Mouse (Mus musculus) intestine, postnatal 0 days (tissue): ENCODE data around the gene Kcnj10. TPM values are rescaled to one million over a fixed set of nuclear protein-coding genes. Genes with fewer than 3 reads are reported as not detected.
A peak's percentile ranks its signal among the peaks of the same experiment; 100 is the strongest.

ENCODE experiments used
- ATAC-seq: fragments of 200-750 bp; cut with Nextera tagmentation; 2 replicates; pipeline ENCODE4 v1.8.0; 2017; ENCODE audit warnings: mild to moderate bottlenecking, moderate TSS enrichment, moderate library complexity
- H3K27ac ChIP-seq: fragments of 300-500 bp; sonication (generic); 2 replicates; pipeline ENCODE4 v1.5.1; 2014; ENCODE audit warnings: mild to moderate bottlenecking, low read depth, low read length, moderate library complexity
- H3K27me3 ChIP-seq: fragments of 300-500 bp; sonication (generic); replicated peaks from 2 replicates; pipeline ENCODE4 v1.6.1; 2014; ENCODE audit warnings: low read length, mixed read lengths; ENCODE audit not compliant: control insufficient read depth, insufficient read depth
- H3K36me3 ChIP-seq: fragments of 300-500 bp; sonication (generic); 2 replicates; pipeline ENCODE4 v1.6.1; 2014; ENCODE audit warnings: mild to moderate bottlenecking, moderate library complexity; ENCODE audit not compliant: control insufficient read depth, insufficient read depth
- H3K4me1 ChIP-seq: fragments of 300-500 bp; sonication (generic); replicated peaks from 2 replicates; pipeline ENCODE4 v1.6.1; 2014; ENCODE audit warnings: antibody characterized with exemption, low read length, mixed read lengths; ENCODE audit not compliant: control insufficient read depth, insufficient read depth
- H3K4me2 ChIP-seq: fragments of 300-500 bp; sonication (generic); replicated peaks from 2 replicates; pipeline ENCODE4 v1.6.1; 2014; ENCODE audit warnings: low read depth, mild to moderate bottlenecking, moderate library complexity
- H3K4me3 ChIP-seq: fragments of 300-500 bp; sonication (generic); 2 replicates; pipeline ENCODE4 v1.5.1; 2014; ENCODE audit warnings: low read depth, low read length
- H3K9ac ChIP-seq: fragments of 300-500 bp; sonication (generic); 2 replicates; pipeline ENCODE4 v1.6.1; 2014; ENCODE audit warnings: mild to moderate bottlenecking, low read depth, low read length
- H3K9me3 ChIP-seq: fragments of 300-500 bp; sonication (generic); 2 replicates; pipeline ENCODE4 v1.6.1; 2016; ENCODE audit warnings: mixed run types; ENCODE audit not compliant: control insufficient read depth
- CTCF ChIP-seq: sonication (generic); IDR thresholded peaks from 2 replicates; pipeline ENCODE4 v1.5.1; 2016; ENCODE audit warnings: low read depth, mild to moderate bottlenecking, control low read depth, antibody characterized with exemption, moderate library complexity
- WGBS: fragments of 180-500 bp; shearing (Covaris S2); extraction: QIAGEN DNeasy Blood & Tissue Kit; methylation state at CpG from one replicate; pipeline ENCODE4 v1.1.7; 2014; 5-methylcytosine and 5-hydroxymethylcytosine counted together
- polyA plus RNA-seq: library from polyadenylated mRNA; unstranded; fragments of >200 nt; fragmentation: Nextera tagmentation; extraction: Ambion mirVana; gene quantifications from 2 replicates; pipeline ENCODE4 v1.2.1, GENCODE M21; 2015

The Kcnj10 gene
- polyA plus RNA-seq, 1 experiment from 2014 or later, result 0.17 TPM

GRCm38 (mm10) chr1:172352001-172352400 lies 11.0 kb downstream of the Kcnj10 start:
- no peak for TF ChIP-seq CTCF
- H3K9me3 ChIP-seq, result no peaks in the 10 kb centered on the region
- H3K4me2 ChIP-seq, result no peak overlapping the region
- no peak for ATAC-seq
- H3K36me3 ChIP-seq, result no peaks in the 10 kb centered on the region
- no peaks in the 10 kb centered on the region for H3K4me1 ChIP-seq
- no peak overlapping the region for H3K4me3 ChIP-seq
- H3K9ac ChIP-seq, result no peak overlapping the region
- no peak overlapping the region for H3K27ac ChIP-seq
- 70% methylated on average over 6 of the region's 6 CpGs for WGBS
- H3K27me3 ChIP-seq, result peaks cover 13% of the 10 kb centered on the region; the same call in 1 of the 2 replicates

- no peak for TF ChIP-seq CTCF
- Histone ChIP-seq H3K27ac (no peak overlapping the region), H3K36me3 (no peaks in the 10 kb centered on the region), H3K9ac (no peak overlapping the region), H3K27me3 (0 out of 2 replicates have a peak, but pooled peaks cover 17% of the 10 kb centered on the region), H3K4me1 (no peaks in the 10 kb centered on the region), H3K4me3 (no peak overlapping the region), H3K9me3 (no peaks in the 10 kb centered on the region), H3K4me2 (no peak overlapping the region)
- no peak for ATAC-seq
- 83% methylated on average over 3 of the region's 3 CpGs for WGBS
Observed at GRCm38 (mm10) chr1:172352453-172352852, 11.4 kb downstream of the Kcnj10 start.

GRCm38 (mm10) chr1:172355336-172355735 lies 14.3 kb downstream of the Kcnj10 start:
- TF ChIP-seq CTCF, result no peak
- H3K4me1 ChIP-seq, result no peaks in the 10 kb centered on the region
- H3K9me3 ChIP-seq, result no peaks in the 10 kb centered on the region
- H3K27me3 ChIP-seq, result 0 out of 2 replicates have a peak, but pooled peaks cover 17% of the 10 kb centered on the region
- no peak overlapping the region for H3K4me2 ChIP-seq
- H3K9ac ChIP-seq, result no peak overlapping the region
- H3K36me3 ChIP-seq, result no peaks in the 10 kb centered on the region
- 24% methylated on average over 3 of the region's 3 CpGs for WGBS
- H3K4me3 ChIP-seq, result no peak overlapping the region
- no peak overlapping the region for H3K27ac ChIP-seq
- no peak for ATAC-seq

GRCm38 (mm10) chr1:172357550-172357949 lies 16.5 kb downstream of the Kcnj10 start:
- Histone ChIP-seq H3K27me3 (0 out of 2 replicates have a peak, but pooled peaks cover 8% of the 10 kb centered on the region), H3K4me2 (no peak overlapping the region), H3K4me3 (no peak overlapping the region), H3K9me3 (no peaks in the 10 kb centered on the region), H3K36me3 (no peaks in the 10 kb centered on the region), H3K27ac (no peak overlapping the region), H3K4me1 (no peaks in the 10 kb centered on the region), H3K9ac (no peak overlapping the region)
- WGBS, result 0% methylated on average over 1 of the region's 1 CpGs
- no peak for ATAC-seq
- TF ChIP-seq CTCF, result peak; percentile 92

- 79% methylated on average over 10 of the region's 10 CpGs for WGBS
- TF ChIP-seq CTCF, result no peak
- Histone ChIP-seq H3K9me3 (no peaks in the 10 kb centered on the region), H3K4me3 (no peak overlapping the region), H3K36me3 (no peaks in the 10 kb centered on the region), H3K4me1 (no peaks in the 10 kb centered on the region), H3K4me2 (no peak overlapping the region), H3K9ac (no peak overlapping the region), H3K27me3 (peaks cover 4% of the 10 kb centered on the region; the same call in 1 of the 2 replicates), H3K27ac (no peak overlapping the region)
- ATAC-seq, result no peak
Observed at GRCm38 (mm10) chr1:172358341-172358740, 17.3 kb downstream of the Kcnj10 start.

GRCm38 (mm10) chr1:172364684-172365083 lies 23.7 kb downstream of the Kcnj10 start:
- Histone ChIP-seq H3K4me2 (no peak overlapping the region), H3K36me3 (no peaks in the 10 kb centered on the region), H3K27me3 (peaks cover 8% of the 10 kb centered on the region; the same call in 1 of the 2 replicates), H3K4me1 (peaks cover 6% of the 10 kb centered on the region; the same call in 1 of the 2 replicates), H3K9ac (no peak overlapping the region), H3K4me3 (no peak overlapping the region), H3K27ac (no peak overlapping the region), H3K9me3 (no peaks in the 10 kb centered on the region)
- peak; percentile 75 for TF ChIP-seq CTCF
- 20% methylated on average over 6 of the region's 6 CpGs for WGBS
- ATAC-seq, result peak; percentile 20
